11 mouse cellular contexts compared by ENCODE assay signal in the genomic region with DNA sequence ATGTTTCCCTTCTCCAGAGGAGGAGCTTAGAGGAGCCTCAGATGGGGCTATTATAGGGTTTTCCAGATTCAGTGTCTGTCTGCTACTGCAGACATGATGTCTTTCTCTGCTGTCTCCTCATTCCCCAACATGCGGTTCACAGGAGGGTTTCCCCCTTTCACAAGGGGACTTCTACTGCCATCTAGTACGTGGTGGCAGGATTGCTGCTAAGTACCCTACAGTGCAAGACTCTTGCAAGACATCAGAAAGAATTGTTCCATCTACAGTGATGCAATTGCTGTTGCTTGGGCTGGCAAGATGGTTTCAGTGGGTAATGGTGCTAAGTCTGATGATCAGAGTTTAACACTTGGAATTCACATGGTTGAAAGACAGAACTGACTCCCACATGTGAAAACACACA. TPM values are rescaled to one million over a fixed set of nuclear protein-coding genes. Genes with fewer than 3 reads are reported as not detected.
DNase-seq lines count a peak whose midpoint lies in the region; TF ChIP-seq lines count a peak whose summit lies in the region.
"Had no signal": no experiment of that assay in that cellular context is flagged by ENCODE, and none has a peak within 500 bp of the region (broad histone marks: within the 10 kb centered on the region; RNA-seq: fewer than 3 reads in every experiment).

No protein-coding gene starts in this region.

- TF ChIP-seq CTCF in kidney, adult 2 months (conservative IDR thresholded peaks at IDR 0.05; ENCODE audit: insufficient read depth, insufficient read length, low read depth, low read length), result peak; percentile 61; the same call in 1 of the 2 replicates
- peak; percentile 17 to 91; a peak in 2 of 4 replicates for TF ChIP-seq CTCF in CH12.LX (conservative IDR thresholded peaks at IDR 0.05 in 1 of 2, IDR thresholded peaks at IDR 0.05 in 1 of 2; ENCODE audit: low read depth in 2 of 2, low read length in 2 of 2)

- peak; percentile 88 for TF ChIP-seq RAD21 in CH12.LX (IDR thresholded peaks at IDR 0.05; ENCODE audit: low read depth, low read length)

- DNase-seq in kidney, adult 2 months, result peak; percentile 47
- DNase-seq in kidney, postnatal 25 days, result no peak
- peak; percentile 91 for DNase-seq in CH12.LX (ENCODE audit: extremely low read depth)
- no peak for DNase-seq in neural tube, embryonic 10.5 days (ENCODE audit: extremely low spot score, low spot score)
- no peak for DNase-seq in Muller cell, postnatal 12 days (ENCODE audit: inconsistent ontology term)
- DNase-seq in frontal cortex, postnatal 36 days (ENCODE audit: low spot score in 2 of 2), result no peak
- DNase-seq: heart, postnatal 4 days; right cerebral cortex, postnatal 25 days had no signal

- no peak for TF ChIP-seq POLR2A in kidney, adult 2 months (IDR thresholded peaks at IDR 0.05; ENCODE audit: low read depth, low read length)
- no peak for TF ChIP-seq POLR2A in CH12.LX (IDR thresholded peaks at IDR 0.05; ENCODE audit: low read depth, low read length)
- no peak for TF ChIP-seq POLR2A in myocyte (IDR thresholded peaks at IDR 0.05; ENCODE audit: insufficient read length, low read depth)

- H3K4me2 ChIP-seq in CH12.LX (ENCODE audit: insufficient read depth, low read depth, poor library complexity, severe bottlenecking) (no peak overlapping the region), myocyte (ENCODE audit: low read depth) (no peak overlapping the region)

- no peaks in the 10 kb centered on the region for H3K36me3 ChIP-seq in kidney, adult 2 months (ENCODE audit: control insufficient read depth, insufficient read depth, low read length)
- no peaks in the 10 kb centered on the region for H3K36me3 ChIP-seq in CH12.LX (replicated peaks in 1 of 2; ENCODE audit: control insufficient read depth in 1 of 2, insufficient read depth in 1 of 2, low read length in 1 of 2)
- no peaks in the 10 kb centered on the region for H3K36me3 ChIP-seq in myocyte (ENCODE audit: control insufficient read depth, insufficient read depth)

- 24% methylated on average over 2 of the region's 2 CpGs for WGBS in kidney, adult 2 months

- H3K4me3 ChIP-seq in kidney, adult 2 months (ENCODE audit: insufficient read depth, low read depth, low read length), result no peak overlapping the region
- no peak overlapping the region for H3K4me3 ChIP-seq in CH12.LX (replicated peaks in 1 of 3; ENCODE audit: low read depth in 2 of 3, low read length in 2 of 3, poor library complexity in 1 of 3)
- no peak overlapping the region for H3K4me3 ChIP-seq in brown adipose tissue, adult 24 weeks (ENCODE audit: insufficient read depth, low read depth, low read length)
- H3K4me3 ChIP-seq in myocyte, result no peak overlapping the region

- no peaks in the 10 kb centered on the region for H3K9me3 ChIP-seq in CH12.LX (replicated peaks; ENCODE audit: low read length)

- peak; percentile 60 for TF ChIP-seq EP300 in CH12.LX (IDR thresholded peaks at IDR 0.05; ENCODE audit: low read length)

- H3ac ChIP-seq in myocyte (ENCODE audit: control insufficient read depth, insufficient read length), result no peak overlapping the region

- H3K27ac ChIP-seq in kidney, adult 2 months (ENCODE audit: insufficient read depth, low read depth, low read length), result no peak overlapping the region
- H3K27ac ChIP-seq in CH12.LX (ENCODE audit: insufficient read depth, low read depth), result no peak overlapping the region
- 0 out of 2 replicates have a peak overlapping the region, but pooled peaks have one; percentile 15 for H3K27ac ChIP-seq in brown adipose tissue, adult 24 weeks (replicated peaks; ENCODE audit: low read depth, low read length)

- H3K27me3 ChIP-seq in kidney, adult 2 months (replicated peaks; ENCODE audit: control insufficient read depth, insufficient read depth, low read length), result no peaks in the 10 kb centered on the region
- no peaks in the 10 kb centered on the region for H3K27me3 ChIP-seq in CH12.LX (replicated peaks)
- H3K27me3 ChIP-seq in myocyte (ENCODE audit: control insufficient read depth, insufficient read depth, insufficient read length), result no peaks in the 10 kb centered on the region

- no peaks in the 10 kb centered on the region for H3K4me1 ChIP-seq in kidney, adult 2 months (ENCODE audit: control insufficient read depth, insufficient read depth, low read length)
- H3K4me1 ChIP-seq in CH12.LX (ENCODE audit: control insufficient read depth in 1 of 2, insufficient read depth in 2 of 2), result peaks cover 23 to 70% of the 10 kb centered on the region in 2 experiments
- H3K4me1 ChIP-seq in brown adipose tissue, adult 24 weeks (ENCODE audit: control insufficient read depth, insufficient read depth, insufficient read length, low read length), result peaks cover 15% of the 10 kb centered on the region

- in situ Hi-C loops in CH12.LX (cut with MboI; ENCODE audit: low pct_ligation_motif_present, low pct_unique_long_range_greater_than_20kb, low sequenced_read_pairs), result loop anchor here (10.0 kb wide), 1 partner anchor 60 kb away; no protein-coding TSS in a partner anchor

- H3K9ac ChIP-seq in CH12.LX (ENCODE audit: insufficient read depth, low read depth), result peak overlapping the region; percentile 25; the same call in 1 of the 2 replicates

- H3K79me2 ChIP-seq in CH12.LX (replicated peaks; ENCODE audit: control insufficient read depth, extremely low read depth, insufficient read depth, poor library complexity, severe bottlenecking), result no peaks in the 10 kb centered on the region
- H3K79me2 ChIP-seq in myocyte (ENCODE audit: control insufficient read depth, insufficient read depth), result no peaks in the 10 kb centered on the region

- dilution Hi-C loops in CH12.LX (cut with MboI; ENCODE audit: extremely low pct_ligation_motif_present, extremely low pct_unique_long_range_greater_than_20kb, low sequenced_read_pairs), result no loop called here

TF ChIP-seq in CH12.LX, 34 proteins besides CTCF, POLR2A, EP300 and RAD21 (continues in another document):
- TF ChIP-seq SIN3A (IDR thresholded peaks at IDR 0.05; ENCODE audit: low read length) (peak; percentile 51; the same call in 1 of the 2 replicates), PAX5 (IDR thresholded peaks at IDR 0.05; ENCODE audit: low read length) (no peak), ZKSCAN1 (IDR thresholded peaks at IDR 0.05; ENCODE audit: borderline replicate concordance, low read depth, low read length) (no peak), MXI1 (IDR thresholded peaks at IDR 0.05; ENCODE audit: low read depth, low read length) (peak; percentile 40; the same call in 1 of the 2 replicates), NRF1 (IDR thresholded peaks at IDR 0.05; ENCODE audit: low read depth, low read length) (peak; percentile 23; the same call in 1 of the 2 replicates), MAZ (IDR thresholded peaks at IDR 0.05; ENCODE audit: low read depth, low read length) (0 out of 2 replicates have a peak, but pooled peaks have one; percentile 43), ZNF384 (IDR thresholded peaks at IDR 0.05; ENCODE audit: low read depth, low read length) (no peak), IRF4 (IDR thresholded peaks at IDR 0.05; ENCODE audit: low read depth, low read length) (peak; percentile 84), MYC (IDR thresholded peaks at IDR 0.05; ENCODE audit: low read depth, low read length) (peak; percentile 98), ZC3H11A (IDR thresholded peaks at IDR 0.05; ENCODE audit: low read depth, low read length) (peak; percentile 72), UBTF (IDR thresholded peaks at IDR 0.05; ENCODE audit: low read depth, low read length) (no peak), ETS1 (conservative IDR thresholded peaks at IDR 0.05; ENCODE audit: low read depth, low read length) (peak; percentile 42; the same call in 1 of the 2 replicates), SMC3 (IDR thresholded peaks at IDR 0.05; ENCODE audit: low read depth, low read length) (peak; percentile 96), ELF1 (IDR thresholded peaks at IDR 0.05; ENCODE audit: low read depth, low read length) (no peak), MEF2A (IDR thresholded peaks at IDR 0.05; ENCODE audit: borderline replicate concordance, low read depth, low read length) (peak; percentile 74), TCF12 (IDR thresholded peaks at IDR 0.05; ENCODE audit: low read depth, low read length) (peak; percentile 58; the same call in 1 of the 2 replicates)

TF ChIP-seq in myocyte, 11 proteins besides CTCF, POLR2A, EP300 and RAD21:
- TF ChIP-seq REST (IDR thresholded peaks at IDR 0.05; ENCODE audit: insufficient read depth, insufficient read length) (no peak), CEBPB (IDR thresholded peaks at IDR 0.05; ENCODE audit: insufficient read depth, poor library complexity, severe bottlenecking) (peak; percentile 80; the same call in 1 of the 2 replicates), SRF (IDR thresholded peaks at IDR 0.05; ENCODE audit: control insufficient read depth, insufficient read length, low read depth) (no peak)

RNA-seq across cellular contexts. Expression of a gene that starts 32.6 kb away (rescaled TPM):
- 0.22 TPM in 1 of 2 replicates, not detected in the other for polyA plus RNA-seq in kidney, adult 2 months (2012; rRNA removed)
- total RNA-seq in CH12.LX (2012; rRNA removed), result not detected in 2 replicates
- not detected in 2 replicates for total RNA-seq in CH12.LX (2014; rRNA removed)
- not detected in 2 replicates for polyA plus RNA-seq in CH12.LX (2012; ENCODE audit: insufficient read length, low read depth)
- not detected in 2 replicates for polyA plus RNA-seq in brown adipose tissue, adult 24 weeks (2012; ENCODE audit: insufficient read depth, insufficient read length, missing spikeins)
- polyA plus RNA-seq in myocyte (2012; fragmentation: generic; extraction: Trizol), result not detected
- total RNA-seq: heart, postnatal 4 days had no signal
- polyA plus RNA-seq: liver, embryonic 16.5 days had no signal

Comparison
In these comparisons a context has a peak if more than half of its experiments do, and no peak if none do; other contexts are left out.
1. DNase-seq: peak in kidney, adult 2 months (single experiment) and CH12.LX (single experiment); none in kidney, postnatal 25 days (0 of 2), neural tube, embryonic 10.5 days (single experiment), Muller cell, postnatal 12 days (single experiment) and frontal cortex, postnatal 36 days (0 of 2).